Mouse (Mus musculus): ENCODE data around the gene Mucl3.

DNA sequence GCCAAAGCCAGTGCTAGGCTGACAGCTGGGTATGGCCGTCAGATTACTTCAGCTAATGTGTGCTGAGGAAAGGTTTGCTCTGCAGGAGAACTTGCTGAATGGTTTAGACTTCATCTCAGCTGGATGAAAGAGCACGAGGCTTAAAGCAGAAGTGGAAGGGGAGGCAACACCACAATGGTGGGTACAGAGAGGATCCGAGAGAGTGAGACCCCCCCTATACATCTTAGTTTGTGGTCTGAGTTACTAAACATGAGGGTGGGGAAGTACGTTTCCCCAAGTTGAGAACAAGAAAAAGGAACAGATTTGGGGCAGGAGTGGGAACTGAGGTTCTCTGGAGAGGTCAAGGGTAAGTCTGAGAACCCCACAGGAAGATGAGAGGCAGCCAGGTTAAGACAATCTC is 48.9 kb upstream of the Mucl3 start:
- no peak for TF ChIP-seq CTCF (IDR thresholded peaks at IDR 0.05; ENCODE audit: extremely low read depth, insufficient read depth, low read length)
- TF ChIP-seq POLR2A (IDR thresholded peaks at IDR 0.05; ENCODE audit: extremely low read depth, insufficient read depth, low read length): no peak

Measured in cortical plate, adult 2 months (tissue).